Mouse (Mus musculus) left cerebral cortex, adult 18-20 months (tissue): Measurements from ENCODE around the gene Lrrc4b. TPM values are rescaled to one million over a fixed set of nuclear protein-coding genes. Genes with fewer than 3 reads are reported as not detected.

Source experiments
- DNase-seq, 2 experiments: peaks; one replicate each; pipeline ENCODE4 v3.0.0; 2021 to 2022; ENCODE audit warnings: low spot score in 2 of 2, mixed read lengths in 1 of 2
- total RNA-seq, 2 experiments: library from RNA; stranded (reverse); gene quantifications; 2 replicates each; pipeline ENCODE4 v1.2.3; 2021

The Lrrc4b gene
- total RNA-seq, 2 experiments from 2014 or later, result 284 to 289 TPM

DNA sequence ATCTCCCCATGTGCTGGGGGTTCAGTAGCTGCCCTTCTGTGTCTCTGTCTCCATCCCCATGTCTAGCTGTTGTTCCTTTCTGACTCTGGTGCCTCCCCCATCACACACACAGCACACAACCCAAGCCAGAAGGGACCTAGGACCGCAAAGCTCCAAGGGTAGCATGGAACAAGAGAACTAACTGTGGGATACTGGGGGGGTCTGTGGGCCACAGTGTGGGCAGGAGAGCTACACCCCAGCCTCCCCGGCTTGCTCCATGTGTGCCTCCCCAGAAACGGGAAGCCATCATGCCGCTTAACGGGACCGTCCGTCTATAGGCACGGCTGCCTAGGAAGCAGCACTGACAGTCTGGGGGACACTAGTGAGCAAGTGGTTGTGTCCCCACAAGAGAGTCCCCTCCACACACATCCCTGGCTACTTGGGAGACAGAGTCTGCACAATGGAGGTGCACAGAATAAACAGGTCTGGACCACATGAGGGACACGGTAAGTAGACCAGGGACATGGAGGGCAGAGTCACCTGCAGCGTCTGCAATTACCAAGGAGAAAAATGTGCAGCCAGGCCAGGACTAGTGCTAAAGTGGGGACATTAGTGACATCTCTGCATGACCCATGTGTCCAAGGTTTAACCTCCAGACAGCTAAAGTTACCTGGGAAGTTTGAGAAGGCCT is 34.9 kb downstream of the Lrrc4b start:
- DNase-seq, result no peak

DNA sequence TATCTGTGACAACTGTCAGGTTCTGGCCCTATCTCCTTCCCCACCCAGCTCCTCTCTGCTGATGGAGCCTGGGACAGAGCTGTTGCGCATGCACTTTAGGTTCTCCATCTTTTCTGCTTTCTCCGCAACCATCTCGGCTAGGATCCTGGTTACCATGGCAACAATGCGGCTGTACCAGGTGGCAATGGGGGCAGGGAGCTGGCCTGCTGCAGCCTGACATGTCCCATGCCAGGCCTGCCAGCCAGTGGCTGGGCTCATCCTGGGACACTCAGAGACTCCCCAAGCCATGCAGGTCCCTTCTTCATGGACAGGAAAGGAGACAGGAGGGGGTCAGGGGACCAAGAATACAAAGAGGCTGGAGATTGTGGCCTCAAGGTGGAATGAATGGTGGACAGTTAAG is 35.7 kb downstream of the Lrrc4b start:
- DNase-seq, result peak; percentile 81 to 86

DNA sequence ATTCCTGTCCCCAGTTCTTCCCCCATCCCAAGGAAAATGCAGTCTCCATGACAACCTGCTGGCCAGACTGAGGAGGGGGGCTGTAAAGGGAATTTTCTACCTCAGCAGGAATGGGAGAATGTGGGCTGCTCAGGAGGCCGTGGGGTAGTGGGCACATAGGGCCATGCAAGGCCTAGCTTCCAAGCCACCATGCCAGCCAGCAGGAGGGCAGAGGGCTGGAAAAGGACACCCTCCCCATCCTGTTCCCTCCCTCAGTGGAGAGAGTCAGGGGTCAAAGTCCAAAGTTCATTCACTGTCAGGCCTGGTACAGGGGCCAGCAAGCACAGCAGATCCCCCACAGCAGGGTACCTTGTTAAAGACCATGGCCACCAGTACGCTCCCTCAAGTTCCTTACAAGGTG is 36.3 kb downstream of the Lrrc4b start, which contains the start of gene Aspdh:
Aspdh (plus strand) TSS at position 281 of the 400 bp plus-strand sequence.
- DNase-seq, result no peak

DNA sequence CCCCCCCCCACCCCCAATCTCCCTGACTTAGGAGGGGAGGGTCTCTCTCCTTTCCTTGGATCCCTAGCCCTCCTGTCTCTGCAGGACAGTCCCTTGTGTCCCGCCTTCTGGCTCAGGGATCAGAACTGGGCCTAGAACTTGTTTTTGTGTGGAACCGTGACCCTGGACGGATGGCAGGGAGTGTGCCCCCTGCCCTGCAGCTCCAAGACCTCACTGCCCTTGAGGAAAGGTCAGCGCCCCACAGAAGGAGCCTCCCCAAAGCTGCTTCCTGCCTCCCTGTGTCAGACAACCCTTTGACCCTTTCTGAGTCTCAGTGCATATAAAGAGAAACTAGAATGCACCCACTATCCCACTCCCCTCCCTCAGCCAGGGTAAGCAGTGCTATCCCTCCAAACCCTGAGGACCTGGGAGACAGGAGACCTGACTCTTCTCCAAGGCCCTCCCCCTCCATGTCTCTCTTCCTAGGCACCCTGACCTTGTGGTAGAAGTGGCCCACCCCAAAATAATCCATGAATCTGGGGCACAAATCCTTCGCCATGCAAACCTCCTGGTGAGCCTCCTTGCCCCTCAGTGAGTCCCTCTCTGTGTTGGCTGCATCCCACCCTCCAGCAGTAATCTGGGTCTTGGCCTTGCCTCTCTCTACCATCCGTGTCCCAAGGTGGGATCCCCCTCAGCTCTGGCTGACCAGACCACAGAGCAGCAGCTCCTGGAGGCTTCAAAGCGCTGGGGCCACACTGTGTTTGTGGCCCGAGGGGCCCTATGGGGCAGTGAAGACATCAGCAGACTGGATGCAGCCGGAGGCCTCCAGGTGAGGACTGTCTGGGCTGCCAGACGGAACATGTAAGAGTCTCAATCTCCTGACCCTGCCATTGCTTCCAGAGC is 37.4 kb downstream of the Lrrc4b start:
- no peak for DNase-seq

DNA sequence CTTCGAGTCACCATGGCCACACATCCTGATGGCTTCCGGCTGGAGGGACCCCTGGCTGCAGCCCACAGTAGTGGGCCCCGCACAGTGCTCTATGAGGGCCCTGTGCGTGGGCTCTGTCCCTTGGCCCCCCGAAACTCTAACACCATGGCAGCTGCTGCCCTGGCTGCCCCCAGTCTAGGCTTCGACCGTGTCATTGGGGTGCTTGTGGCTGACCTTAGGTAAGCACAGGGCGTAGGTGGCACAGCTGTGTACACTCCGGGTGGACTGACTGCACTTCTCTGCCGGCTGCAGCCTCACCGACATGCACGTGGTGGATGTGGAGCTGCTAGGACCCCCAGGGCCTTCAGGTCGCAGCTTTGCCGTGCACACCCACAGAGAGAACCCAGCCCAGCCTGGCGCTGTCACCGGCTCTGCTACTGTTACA is 38.1 kb downstream of the Lrrc4b start:
- no peak for DNase-seq

DNA sequence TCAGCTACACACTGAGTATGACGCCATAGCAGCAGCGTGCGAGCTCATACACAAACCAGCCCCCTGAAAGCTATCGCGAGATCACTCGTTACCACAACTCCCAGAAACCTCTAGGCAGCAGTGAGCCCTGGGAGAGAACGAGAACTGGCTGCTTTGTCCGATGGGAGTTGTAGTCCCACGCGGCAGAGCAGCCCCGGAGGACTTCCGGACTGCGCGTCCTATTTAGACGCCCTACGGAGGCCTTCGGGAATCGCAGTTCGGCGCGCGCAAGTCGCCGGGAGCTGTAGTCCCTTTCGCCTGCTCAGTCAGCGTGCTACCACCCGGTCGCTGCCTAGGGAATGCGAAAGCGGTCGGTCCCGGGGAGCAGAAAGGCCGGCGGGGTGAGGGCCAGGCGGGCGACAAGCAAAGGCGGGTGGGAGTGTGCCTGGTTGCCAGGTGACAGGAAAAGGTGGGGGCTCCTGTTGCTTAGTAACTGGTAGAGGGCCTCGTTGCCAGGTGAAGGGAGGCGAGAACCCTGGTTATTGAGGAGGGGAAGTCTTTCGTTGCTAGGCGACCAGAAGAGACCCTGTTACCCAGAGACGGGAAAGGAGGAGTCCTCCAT is 39.1 kb downstream of the Lrrc4b start, which contains the start of gene Josd2:
Josd2 (plus strand) TSS at position 170 of the 601 bp plus-strand sequence.
- DNase-seq, result peak; percentile 95

DNA sequence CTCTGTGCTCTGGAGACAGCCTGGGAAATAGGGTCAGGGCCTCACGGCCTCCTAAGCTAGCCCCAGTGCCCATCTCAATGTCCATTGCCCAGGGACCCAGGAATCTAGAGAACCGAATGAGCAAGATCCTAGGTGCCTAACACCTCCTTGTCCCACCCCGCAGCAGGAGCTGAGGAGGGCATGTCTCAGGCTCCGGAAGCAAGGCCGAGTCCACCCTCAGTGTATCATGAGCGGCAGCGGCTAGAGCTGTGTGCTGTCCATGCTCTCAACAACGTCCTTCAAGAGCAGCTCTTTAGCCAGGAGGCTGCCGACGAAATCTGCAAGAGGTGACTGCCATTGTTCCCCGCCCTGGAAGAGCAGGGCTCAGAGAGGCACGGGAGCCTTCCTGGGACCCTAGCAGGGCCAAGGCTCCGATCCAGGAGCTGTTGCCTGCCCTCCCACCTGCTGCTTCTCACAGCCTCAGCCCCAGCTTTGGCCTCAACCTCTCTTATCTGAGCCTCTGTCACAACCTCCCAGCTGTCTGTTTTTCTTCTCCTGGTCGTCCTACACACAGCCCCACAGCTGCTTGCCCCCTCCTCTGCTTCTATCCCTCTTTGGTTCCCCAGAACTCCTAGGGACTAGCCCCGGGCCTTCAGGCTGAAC is 39.9 kb downstream of the Lrrc4b start:
- DNase-seq, result no peak

DNA sequence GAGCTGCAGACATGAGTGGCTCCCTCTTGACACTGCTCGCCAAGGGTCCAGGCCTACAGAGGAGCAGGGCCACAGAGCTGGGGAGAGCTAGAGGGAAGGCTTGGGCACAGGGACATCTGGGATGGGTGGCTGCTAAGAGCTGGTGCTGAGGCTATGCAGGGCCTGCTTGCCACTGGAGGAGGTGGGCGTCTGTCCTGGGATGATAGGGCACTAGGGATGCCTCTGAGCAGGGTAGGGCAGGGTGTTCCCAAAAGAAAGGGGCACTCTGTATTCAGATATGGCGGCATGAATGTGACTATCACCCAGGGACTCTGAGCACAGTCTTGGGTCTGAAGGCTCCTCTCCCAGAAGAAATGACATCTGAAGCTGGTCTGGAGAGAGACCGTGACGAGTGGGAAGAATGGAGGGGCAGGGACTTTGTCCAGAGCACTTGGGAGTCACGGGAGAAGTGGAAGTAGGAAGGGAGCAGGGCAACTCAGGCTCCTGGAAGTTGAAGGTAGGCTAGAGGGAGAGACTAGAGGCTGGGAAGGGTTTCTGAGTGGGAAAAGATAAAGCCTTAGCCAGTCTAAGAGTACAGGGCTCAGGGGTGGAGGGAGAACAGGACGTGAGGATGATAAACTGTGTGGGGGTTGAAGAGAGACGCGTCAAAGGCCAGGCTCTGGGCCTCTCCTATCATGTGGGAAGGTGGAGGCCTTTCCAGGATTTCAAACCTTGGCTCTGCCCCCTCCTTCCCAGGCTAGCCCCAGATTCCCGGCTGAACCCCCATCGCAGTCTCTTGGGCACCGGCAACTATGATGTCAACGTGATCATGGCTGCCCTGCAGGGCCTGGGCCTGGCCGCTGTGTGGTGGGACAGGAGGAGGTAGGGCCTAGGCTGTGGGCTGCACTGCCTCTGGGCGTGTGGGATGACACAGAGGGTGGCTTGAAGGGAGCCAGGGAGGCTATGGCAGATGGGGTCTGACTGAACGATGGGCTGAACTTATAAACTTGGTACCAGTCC is 41.2 kb downstream of the Lrrc4b start:
- DNase-seq, result no peak

DNA sequence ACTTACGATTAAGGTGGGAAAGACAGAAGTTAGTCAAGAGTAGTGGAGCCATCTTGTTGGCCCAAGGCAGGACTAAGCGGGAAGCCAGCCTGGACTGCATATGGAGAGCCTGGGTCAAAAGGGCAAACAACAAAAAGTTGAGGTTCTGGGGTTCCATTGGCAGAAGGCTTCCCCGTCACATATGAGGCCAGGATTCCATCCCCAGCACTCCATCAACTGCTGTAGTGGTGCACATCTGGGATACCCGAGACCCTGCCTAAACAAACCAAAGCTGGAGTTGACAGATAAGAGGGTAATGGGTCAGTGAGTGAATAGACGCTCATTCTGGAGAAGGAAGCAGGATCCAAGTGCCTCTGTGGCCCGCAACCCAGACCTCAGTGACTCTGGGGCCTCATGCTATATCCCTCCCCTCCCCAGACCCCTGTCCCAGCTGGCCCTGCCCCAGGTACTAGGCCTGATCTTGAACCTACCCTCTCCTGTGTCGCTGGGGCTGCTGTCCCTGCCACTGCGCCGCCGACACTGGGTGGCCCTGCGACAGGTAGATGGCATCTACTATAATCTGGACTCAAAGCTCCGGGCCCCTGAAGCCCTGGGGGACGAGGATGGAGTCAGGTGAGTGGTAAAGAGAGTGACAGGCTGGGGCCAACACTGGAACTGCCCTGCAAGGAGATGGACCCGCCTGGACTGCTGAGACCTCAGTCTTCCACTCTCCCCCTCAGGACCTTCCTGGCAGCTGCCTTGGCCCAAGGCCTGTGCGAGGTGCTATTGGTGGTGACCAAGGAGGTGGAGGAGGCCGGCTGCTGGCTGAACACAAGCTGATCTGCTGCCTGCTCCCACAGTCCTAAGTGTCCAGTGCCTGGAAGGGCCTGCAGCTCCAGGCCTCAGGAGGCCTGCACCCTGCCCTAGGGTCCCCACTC is 42.1 kb downstream of the Lrrc4b start:
- DNase-seq, result no peak

DNA sequence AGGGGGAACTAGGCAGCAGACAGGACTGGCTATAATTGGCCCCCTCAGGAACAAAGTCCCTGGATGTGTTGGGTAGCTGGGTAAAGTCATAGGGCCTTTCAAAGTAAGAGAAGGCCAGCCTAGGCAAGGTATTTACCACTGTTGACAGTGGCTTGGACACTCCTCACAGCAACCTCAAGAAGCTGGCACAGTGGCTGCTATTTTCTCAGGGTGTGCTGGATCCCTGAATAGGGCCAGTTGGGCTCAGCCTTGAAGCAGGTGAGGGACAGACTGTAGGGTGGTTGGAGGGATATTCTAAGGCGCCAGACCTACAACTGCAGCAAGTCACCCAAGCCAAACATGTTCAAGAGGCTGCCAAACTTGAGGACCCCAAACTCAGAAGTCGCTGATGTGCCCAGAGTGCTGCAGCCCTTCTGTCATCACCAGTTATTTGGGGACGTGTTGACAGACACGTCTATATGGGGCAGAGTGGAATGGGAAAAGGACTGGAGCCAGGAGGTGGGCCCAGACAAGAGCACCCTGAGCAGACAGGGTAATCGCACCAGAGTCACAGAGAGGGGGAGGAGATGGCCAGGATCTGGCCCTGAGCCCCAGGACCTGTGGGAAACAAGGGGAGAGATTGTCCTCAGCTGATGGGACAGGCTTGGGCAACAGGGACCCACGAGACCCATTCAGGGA is 43.2 kb downstream of the Lrrc4b start:
- no peak for DNase-seq

DNA sequence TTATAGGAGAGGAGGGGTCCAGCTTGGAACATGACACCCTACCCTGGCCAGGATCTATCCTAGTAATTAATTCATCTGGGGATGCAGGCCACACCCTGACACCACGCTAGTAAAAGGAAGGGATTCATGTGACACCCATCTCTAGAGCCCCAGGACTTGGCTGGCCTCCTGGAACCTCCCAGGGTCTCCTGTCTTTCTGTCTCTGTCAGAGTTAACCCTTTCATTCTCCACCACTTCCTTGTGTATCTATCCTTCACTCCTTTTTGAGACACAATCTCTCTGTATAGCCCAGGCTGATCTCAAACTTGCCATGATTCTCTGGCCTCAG is 43.7 kb downstream of the Lrrc4b start:
- DNase-seq, result no peak

DNA sequence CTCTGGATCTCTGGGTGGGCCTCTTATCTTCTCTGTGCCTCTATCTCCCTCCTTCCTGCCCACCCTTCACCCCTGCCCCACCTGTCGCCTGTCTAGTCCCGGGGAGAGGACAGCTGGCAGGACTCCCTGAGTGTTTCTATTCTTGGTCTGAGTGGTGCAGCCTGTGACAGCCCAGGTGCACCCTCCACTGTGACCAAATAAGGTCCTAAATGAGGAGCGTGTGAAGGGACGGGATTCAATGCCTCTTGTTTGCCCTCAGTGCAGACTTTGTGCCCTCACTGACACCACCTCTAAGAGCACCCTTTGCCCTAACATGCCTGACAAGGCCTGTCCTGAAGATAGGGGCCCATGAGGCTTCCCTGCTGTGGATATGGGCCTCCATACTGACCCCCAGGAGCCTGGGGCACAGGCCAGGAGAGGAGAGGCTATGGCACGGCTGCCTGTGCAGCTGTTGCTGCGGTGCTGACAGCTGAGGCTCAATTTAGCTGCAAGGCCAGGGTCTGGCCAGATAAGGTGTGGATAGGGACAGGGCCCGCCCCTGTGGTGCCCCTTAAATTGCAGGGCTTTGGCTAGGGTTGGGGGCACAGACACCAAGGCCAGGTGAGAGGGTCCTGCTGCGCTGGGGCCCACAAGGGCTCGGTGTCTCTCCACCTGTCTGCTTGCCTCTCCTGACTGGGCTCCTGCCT is 44.3 kb downstream of the Lrrc4b start:
- DNase-seq, result no peak

DNA sequence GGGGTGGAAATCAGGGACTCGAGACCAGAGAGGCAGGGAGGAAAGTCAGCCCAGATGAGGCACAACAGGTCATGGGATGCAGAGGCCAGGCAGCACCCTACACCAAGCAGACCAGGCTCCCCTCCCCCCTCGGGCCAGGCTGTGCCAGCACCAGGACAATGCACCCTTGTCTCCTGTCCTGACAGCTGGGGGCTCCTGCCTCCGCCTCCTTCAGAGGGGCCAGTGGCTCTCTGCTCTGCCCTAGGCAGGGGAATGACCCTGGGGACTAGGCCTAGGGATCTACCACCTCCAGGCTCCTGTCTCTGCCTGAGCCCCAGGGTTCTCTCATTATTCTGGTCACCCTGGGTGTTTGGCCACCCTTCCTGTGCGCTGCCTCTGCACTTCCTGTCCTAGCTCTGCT is 45.6 kb downstream of the Lrrc4b start:
- peak in 1 of 2 experiments; percentile 65 for DNase-seq

DNA sequence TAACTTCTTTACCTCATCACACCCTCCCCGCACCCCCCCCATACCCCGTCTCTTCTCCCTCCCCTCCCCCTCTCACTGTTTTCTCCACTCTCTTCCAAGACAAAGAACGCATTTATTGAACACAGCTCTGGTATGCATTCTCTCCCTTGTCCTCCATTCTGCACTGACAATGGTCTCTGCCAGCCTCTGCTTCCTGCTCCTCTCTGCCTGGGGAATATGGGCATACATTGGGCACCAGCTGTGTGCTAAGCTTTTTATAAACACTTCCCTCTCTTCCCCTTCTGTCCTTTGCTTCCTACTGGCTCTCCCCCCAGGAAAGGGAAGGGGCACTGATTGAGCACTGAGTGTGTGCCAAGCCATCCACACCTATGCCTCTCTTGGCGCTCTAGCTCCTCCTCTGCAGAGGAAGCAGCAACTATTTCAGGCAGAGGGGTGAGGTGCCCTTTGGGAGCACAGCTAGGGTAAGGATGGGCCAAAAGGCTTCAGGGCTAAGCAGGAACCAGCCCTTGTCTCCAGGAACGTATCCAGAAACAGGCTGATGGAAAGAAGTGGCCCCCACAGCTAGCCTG is 46.3 kb downstream of the Lrrc4b start:
- DNase-seq, result no peak

DNA sequence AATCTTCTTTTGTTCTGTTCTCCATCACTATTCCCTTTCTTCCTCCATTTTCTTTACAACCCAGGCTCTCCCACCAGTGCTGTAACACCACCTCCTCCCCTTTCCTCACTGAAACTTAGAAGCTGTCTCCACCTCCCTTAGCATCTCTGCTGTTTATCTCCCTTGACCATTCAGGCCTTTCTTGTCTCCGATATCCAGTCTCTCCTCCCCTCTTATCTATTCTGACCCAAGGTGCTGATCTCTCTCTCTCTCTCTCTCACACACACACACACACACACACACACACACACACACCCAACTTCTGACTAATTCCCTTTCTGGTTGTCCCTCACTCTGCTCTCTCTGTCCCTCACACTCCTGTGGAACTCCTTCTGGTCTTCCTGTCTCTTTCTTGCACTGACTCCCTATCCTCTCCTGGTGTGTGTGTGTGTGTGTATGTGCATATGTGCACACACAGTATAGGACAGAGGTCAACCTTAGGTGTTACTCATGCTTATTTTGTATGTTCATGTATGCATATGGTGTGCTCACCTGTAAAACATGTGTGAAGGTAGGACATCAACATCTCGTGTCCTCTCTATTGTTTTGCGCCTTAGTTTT is 54.1 kb downstream of the Lrrc4b start:
- no peak for DNase-seq

DNA sequence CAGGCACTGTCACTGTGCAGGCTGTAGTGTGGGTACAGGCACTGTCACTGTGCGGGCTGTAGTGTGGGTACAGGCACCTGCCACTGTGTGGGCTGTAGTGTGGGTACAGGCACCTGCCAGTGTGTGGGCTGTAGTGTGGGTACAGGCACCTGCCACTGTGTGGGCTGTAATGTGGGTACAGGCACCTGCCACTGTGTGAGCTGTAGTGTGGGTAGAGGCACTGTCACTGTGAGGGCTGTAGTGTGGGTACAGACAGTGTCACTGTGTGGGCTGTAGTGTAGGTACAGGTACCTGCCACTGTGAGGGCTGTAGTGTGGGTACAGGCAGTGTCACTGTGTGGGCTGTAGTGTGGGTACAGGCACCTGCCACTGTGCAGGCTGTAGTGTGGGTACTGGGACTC is 55.3 kb downstream of the Lrrc4b start:
- DNase-seq, result no peak

DNA sequence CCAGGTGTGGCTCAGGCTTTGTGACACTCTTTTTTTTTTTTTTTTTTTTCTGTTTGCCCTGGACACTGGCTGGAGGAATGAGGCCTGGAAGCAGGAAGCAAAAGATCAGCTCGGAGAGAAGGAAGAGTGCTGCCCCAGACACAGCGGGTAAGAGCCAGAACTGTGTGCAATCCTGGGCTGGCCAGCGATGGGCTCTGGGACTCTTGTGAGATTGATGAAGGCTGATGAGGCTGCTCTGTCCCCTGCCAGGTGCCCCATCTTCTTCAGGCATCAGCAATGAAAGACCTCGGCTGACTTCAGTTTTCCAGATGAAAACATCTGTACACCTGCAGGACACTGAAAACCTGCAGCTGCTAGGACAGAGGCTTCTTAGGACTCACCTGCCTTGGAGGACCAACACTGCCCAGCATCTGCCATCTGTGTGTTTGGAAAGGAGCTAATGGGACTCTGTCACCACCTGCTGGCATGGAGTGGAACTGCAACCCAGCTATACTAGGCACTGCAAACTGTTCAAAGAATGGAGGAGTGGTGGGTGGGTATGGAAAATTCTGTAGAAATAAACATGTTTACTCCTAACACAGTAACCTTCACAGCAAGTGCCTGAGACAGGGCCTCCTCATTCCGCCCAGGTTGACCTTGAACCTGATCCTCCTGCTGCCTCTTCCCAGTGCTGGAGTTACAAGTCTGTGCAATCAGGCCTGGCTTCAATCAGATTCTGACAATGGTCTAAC is 56.2 kb downstream of the Lrrc4b start:
- peak; percentile 80 to 84 for DNase-seq
